In genomic region chr11:53635590-53636182, GRCm38 (mm10) we compare ENCODE assay signal across 10 mouse cellular contexts. TPM values are rescaled to one million over a fixed set of nuclear protein-coding genes. Genes with fewer than 3 reads are reported as not detected.
DNase-seq lines count a peak whose midpoint lies in the region; ATAC-seq and TF ChIP-seq lines count a peak whose summit lies in the region.
"Had no signal": no experiment of that assay in that cellular context is flagged by ENCODE, and none has a peak within 500 bp of the region (broad histone marks: within the 10 kb centered on the region; RNA-seq: fewer than 3 reads in every experiment).

No protein-coding gene starts in this region.

- peak overlapping the region; percentile 65 for H3K4me3 ChIP-seq in gastrocnemius, adult 2 months
- H3K4me3 ChIP-seq in E14TG2a.4 (replicated peaks; ENCODE audit: low read length): peak overlapping the region; percentile 68
- H3K4me3 ChIP-seq in forebrain, postnatal 0 days (ENCODE audit: low read depth, low read length): peak overlapping the region; percentile 32
- H3K4me3 ChIP-seq in liver, embryonic 16.5 days (ENCODE audit: low read depth, low read length): peak overlapping the region; percentile 37

- no peaks in the 10 kb centered on the region for H3K9me3 ChIP-seq in E14TG2a.4 (ENCODE audit: low read length)
- H3K9me3 ChIP-seq in forebrain, postnatal 0 days (ENCODE audit: low read length): no peaks in the 10 kb centered on the region
- no peaks in the 10 kb centered on the region for H3K9me3 ChIP-seq in liver, embryonic 16.5 days (replicated peaks; ENCODE audit: control insufficient read depth, low read length)

- H3K9ac ChIP-seq in forebrain, postnatal 0 days: no peak overlapping the region; the same call in 1 of the 2 replicates
- H3K9ac ChIP-seq in liver, embryonic 16.5 days (ENCODE audit: low read depth, low read length): no peak overlapping the region

- peaks cover 32% of the 10 kb centered on the region for H3K4me1 ChIP-seq in E14TG2a.4 (replicated peaks; ENCODE audit: low read depth, low read length)
- H3K4me1 ChIP-seq in forebrain, postnatal 0 days (ENCODE audit: insufficient read depth): no peaks in the 10 kb centered on the region
- H3K4me1 ChIP-seq in liver, embryonic 16.5 days (ENCODE audit: control insufficient read depth, low read depth, low read length): peaks cover 6% of the 10 kb centered on the region

- no peak for ATAC-seq in forebrain, postnatal 0 days
- ATAC-seq in liver, embryonic 16.5 days (ENCODE audit: low read depth): no peak

- no peaks in the 10 kb centered on the region for H3K36me3 ChIP-seq in E14TG2a.4 (ENCODE audit: insufficient read depth, low read length)
- no peaks in the 10 kb centered on the region for H3K36me3 ChIP-seq in forebrain, postnatal 0 days (ENCODE audit: insufficient read depth)
- H3K36me3 ChIP-seq in liver, embryonic 16.5 days (ENCODE audit: control insufficient read depth, insufficient read depth): no peaks in the 10 kb centered on the region

- DNase-seq in gastrocnemius, adult 2 months: no peak
- no peak for DNase-seq in gastrocnemius, postnatal 25 days
- DNase-seq in forebrain, postnatal 0 days: no peak
- no peak for DNase-seq in urinary bladder, adult 18-20 months (ENCODE audit: low spot score in 2 of 2)
- no peak for DNase-seq in urinary bladder, postnatal 36 days (ENCODE audit: low spot score in 2 of 2)
- DNase-seq in urinary bladder, adult 2 months (ENCODE audit: low spot score): no peak
- DNase-seq: kidney, adult 8-10 months had no signal

- 49% methylated on average over 9 of the region's 9 CpGs for WGBS in forebrain, postnatal 0 days
- WGBS in liver, embryonic 16.5 days (ENCODE audit: insufficient replicate concordance): 29% methylated on average over 9 of the region's 9 CpGs

- H3K27me3 ChIP-seq in E14TG2a.4 (ENCODE audit: insufficient read depth, low read length): peaks cover 60% of the 10 kb centered on the region
- no peaks in the 10 kb centered on the region; the same call in none of the 2 replicates for H3K27me3 ChIP-seq in forebrain, postnatal 0 days (ENCODE audit: insufficient read depth, low read length)
- peaks cover 19% of the 10 kb centered on the region for H3K27me3 ChIP-seq in liver, embryonic 16.5 days (ENCODE audit: control insufficient read depth, insufficient read depth, low read depth, low read length)

- H3K4me2 ChIP-seq in forebrain, postnatal 0 days (ENCODE audit: low read depth): peak overlapping the region; percentile 61
- H3K4me2 ChIP-seq in liver, embryonic 16.5 days (ENCODE audit: low read depth, low read length): peak overlapping the region; percentile 53

- intact Hi-C loops in gastrocnemius, adult 2 months (cut with DNase I): no loop called here

- H3K27ac ChIP-seq in gastrocnemius, adult 2 months: no peak overlapping the region
- no peak overlapping the region for H3K27ac ChIP-seq in forebrain, postnatal 0 days (ENCODE audit: low read depth, low read length)
- H3K27ac ChIP-seq in liver, embryonic 16.5 days (ENCODE audit: low read length): no peak overlapping the region

- no peak for TF ChIP-seq CTCF in gastrocnemius, adult 2 months (IDR thresholded peaks at IDR 0.05)
- TF ChIP-seq CTCF in E14TG2a.4 (conservative IDR thresholded peaks at IDR 0.05; ENCODE audit: low read length): no peak
- no peak for TF ChIP-seq CTCF in forebrain, postnatal 0 days (IDR thresholded peaks at IDR 0.05; ENCODE audit: low read depth)

RNA-seq across cellular contexts. Expression of gene Il13, which starts 1.2 kb away (rescaled TPM):
- not detected for total RNA-seq in gastrocnemius, adult 2 months (2021)
- not detected for total RNA-seq in gastrocnemius, postnatal 25 days (2021)
- total RNA-seq in forebrain, postnatal 0 days (2014; rRNA removed): not detected in 2 replicates
- not detected in 2 replicates for polyA plus RNA-seq in forebrain, postnatal 0 days (2015; fragmentation: Nextera tagmentation; extraction: Ambion mirVana)
- polyA plus RNA-seq in liver, embryonic 16.5 days (2015; fragmentation: Nextera tagmentation; extraction: Ambion mirVana): not detected in 2 replicates
- not detected in 2 replicates for polyA plus RNA-seq in urinary bladder, adult 2 months (2012; rRNA removed)
- polyA plus RNA-seq: C2C12 had no signal

RNA-seq across cellular contexts. Expression of gene Il4, which starts 17.2 kb away (rescaled TPM):
- not detected for total RNA-seq in gastrocnemius, adult 2 months (2021)
- not detected for total RNA-seq in gastrocnemius, postnatal 25 days (2021)
- not detected in 2 replicates for total RNA-seq in forebrain, postnatal 0 days (2014; rRNA removed)
- 2.5 and 3.4 TPM in 2 replicates for polyA plus RNA-seq in forebrain, postnatal 0 days (2015; fragmentation: Nextera tagmentation; extraction: Ambion mirVana)
- 0.20 and 0.27 TPM in 2 replicates for polyA plus RNA-seq in liver, embryonic 16.5 days (2015; fragmentation: Nextera tagmentation; extraction: Ambion mirVana)
- polyA plus RNA-seq in urinary bladder, adult 2 months (2012; rRNA removed): 0.19 and 0.37 TPM in 2 replicates
- polyA plus RNA-seq: C2C12 had no signal
